Mouse (Mus musculus) layer of hippocampus, postnatal 25 days (tissue): ENCODE results near the gene Adgre1. TPM values are rescaled to one million over a fixed set of nuclear protein-coding genes. Genes with fewer than 3 reads are reported as not detected.
"Not testable (repeated sequence)": the region's sequence is repeated elsewhere in the genome, so short reads cannot be mapped to it uniquely, and the experiment has no call there.

ENCODE experiments used
- DNase-seq, 2 experiments: peaks; one replicate each; pipeline ENCODE4 v3.0.0; 2022; ENCODE audit warnings: mixed read lengths in 2 of 2, low spot score in 1 of 2; ENCODE audit errors: extremely low spot score in 1 of 2
- total RNA-seq, 2 experiments: library from RNA; stranded (reverse); gene quantifications; 2 replicates each; pipeline ENCODE4 v1.2.3; 2021

The Adgre1 gene
- total RNA-seq = 1 to 10 TPM; 5.7 TPM

GRCm38 (mm10) chr17:57358441-57358840 is at the start of gene Adgre1:
Adgre1 (plus strand) TSS chr17:57358691.
- DNase-seq = no peak

GRCm38 (mm10) chr17:57311801-57312200 is 46.7 kb upstream of the Adgre1 start:
- DNase-seq = no peak

GRCm38 (mm10) chr17:57327615-57328014 is 30.9 kb upstream of the Adgre1 start:
- DNase-seq = no peak

- DNase-seq = no peak
These were observed 29.5 kb upstream of the Adgre1 start for GRCm38 (mm10) chr17:57328944-57329343.

GRCm38 (mm10) chr17:57330993-57331392 is 27.5 kb upstream of the Adgre1 start:
- DNase-seq = no peak

- no peak for DNase-seq
These were observed 26.2 kb upstream of the Adgre1 start for GRCm38 (mm10) chr17:57332241-57332640.

- DNase-seq = no peak
These were observed 24.3 kb upstream of the Adgre1 start for GRCm38 (mm10) chr17:57334001-57334760.

- DNase-seq = peak; percentile 81 to 95
These were observed 23.7 kb upstream of the Adgre1 start for GRCm38 (mm10) chr17:57334761-57335150.

- DNase-seq = not testable (repeated sequence)
These were observed 23.3 kb upstream of the Adgre1 start for GRCm38 (mm10) chr17:57335194-57335593.

GRCm38 (mm10) chr17:57335673-57336303 is 22.7 kb upstream of the Adgre1 start:
- DNase-seq = peak; percentile 90 to 97

- DNase-seq = no peak
These were observed 20.5 kb upstream of the Adgre1 start for GRCm38 (mm10) chr17:57337996-57338395.

GRCm38 (mm10) chr17:57339298-57339697 is 19.2 kb upstream of the Adgre1 start:
- DNase-seq = no peak

GRCm38 (mm10) chr17:57341568-57341967 is 16.9 kb upstream of the Adgre1 start:
- no peak for DNase-seq

GRCm38 (mm10) chr17:57344029-57344707 is 14.3 kb upstream of the Adgre1 start:
- no peak for DNase-seq

- no peak for DNase-seq
These were observed 11.5 kb upstream of the Adgre1 start for GRCm38 (mm10) chr17:57347017-57347416.

- no peak for DNase-seq
These were observed 10.7 kb upstream of the Adgre1 start for GRCm38 (mm10) chr17:57347781-57348180.

GRCm38 (mm10) chr17:57349067-57349466 is 9.4 kb upstream of the Adgre1 start:
- no peak for DNase-seq

GRCm38 (mm10) chr17:57350212-57350611 is 8.3 kb upstream of the Adgre1 start:
- DNase-seq = no peak

- DNase-seq = no peak
These were observed 7.4 kb upstream of the Adgre1 start for GRCm38 (mm10) chr17:57351107-57351506.

GRCm38 (mm10) chr17:57359485-57360241 is 1.2 kb downstream of the Adgre1 start:
- no peak for DNase-seq
